Mouse (Mus musculus) layer of hippocampus, adult 2 months (tissue): ENCODE data around the gene Dhrs1. TPM values are rescaled to one million over a fixed set of nuclear protein-coding genes. Genes with fewer than 3 reads are reported as not detected.

Source experiments
- DNase-seq, 2 experiments: peaks; one replicate each; pipeline ENCODE4 v3.0.0; 2022; ENCODE audit warnings: low spot score in 2 of 2
- H3K27ac ChIP-seq: fragments of 200-600 bp; 2 replicates; pipeline ENCODE4 v1.8.1; 2022
- H3K4me3 ChIP-seq: fragments of 200-600 bp; 2 replicates; pipeline ENCODE4 v1.8.1; 2022; ENCODE audit warnings: mild to moderate bottlenecking
- CTCF ChIP-seq: fragments of 200-600 bp; conservative IDR thresholded peaks from 2 replicates; pipeline ENCODE4 v1.8.1; 2022; ENCODE audit warnings: antibody characterized with exemption, mild to moderate bottlenecking, moderate library complexity
- long read RNA-seq, 2 experiments: library from polyadenylated mRNA; stranded (forward); transcript quantifications; one replicate each; pipeline ENCODE4 v2.0.0; 2021; ENCODE audit warnings: borderline mapping rate in 2 of 2
- total RNA-seq, 2 experiments: library from RNA; stranded (reverse); gene quantifications; 2 replicates each; pipeline ENCODE4 v1.2.3; 2021

Dhrs1 gene
- 10 to 100 TPM; 82.4 to 91.1 TPM for total RNA-seq
- long read RNA-seq, experiment 1, transcript Dhrs1-201 (9 exons, 1,477 nt): major isoform, 17 of 26 reads
- long read RNA-seq, experiment 1, partial matches to known transcripts: 5 of 26 reads
- long read RNA-seq, experiment 1, other reads (novel, unspliced or antisense): 4 of 26 reads
- long read RNA-seq, experiment 2, transcript Dhrs1-201 (9 exons, 1,477 nt): major isoform, 39 of 52 reads
- long read RNA-seq, experiment 2, partial matches to known transcripts: 3 of 52 reads
- long read RNA-seq, experiment 2, other reads (novel, unspliced or antisense): 8 of 52 reads

- TF ChIP-seq CTCF: peak; percentile 35
- peak; percentile 84 to 89 for DNase-seq
- peak within 1 kb of the TSS; percentile 67 for H3K4me3 ChIP-seq
- H3K27ac ChIP-seq: peak within 1 kb of the TSS; percentile 78
Observed at GRCm38 (mm10) chr14:55745180-55745860, at the start of gene Dhrs1, which contains the start of gene Nop9. Gene Dhrs1, minus strand, starts transcription at chr14:55745690. Gene Nop9, plus strand, starts transcription at chr14:55745693.

DNA sequence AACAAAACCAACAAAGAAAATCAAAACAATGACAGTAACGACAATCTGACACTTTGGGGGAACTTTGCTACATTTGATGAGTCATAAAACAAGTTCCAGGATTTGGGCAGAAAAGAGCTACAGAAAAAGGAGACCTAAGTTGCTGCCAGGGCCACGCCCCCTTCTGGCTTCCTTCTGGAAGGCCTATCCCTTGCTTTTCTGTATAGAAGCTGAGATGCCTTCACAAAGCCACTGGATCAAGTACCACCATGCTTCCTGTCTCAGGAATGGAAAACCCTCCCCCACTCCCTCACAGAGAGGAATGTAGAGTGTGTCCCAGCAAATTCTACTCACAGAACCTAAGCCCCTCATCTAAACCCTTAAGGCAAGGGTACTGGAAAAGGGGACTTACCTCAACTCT is 48.5 kb upstream of the Dhrs1 start:
- H3K27ac ChIP-seq: no peak overlapping the region
- H3K4me3 ChIP-seq: no peak overlapping the region
- DNase-seq: no peak
- TF ChIP-seq CTCF: no peak

- no peak overlapping the region for H3K27ac ChIP-seq
- DNase-seq: no peak
- no peak overlapping the region for H3K4me3 ChIP-seq
- TF ChIP-seq CTCF: no peak
Observed at GRCm38 (mm10) chr14:55793461-55793860, 48.0 kb upstream of the Dhrs1 start.

DNA sequence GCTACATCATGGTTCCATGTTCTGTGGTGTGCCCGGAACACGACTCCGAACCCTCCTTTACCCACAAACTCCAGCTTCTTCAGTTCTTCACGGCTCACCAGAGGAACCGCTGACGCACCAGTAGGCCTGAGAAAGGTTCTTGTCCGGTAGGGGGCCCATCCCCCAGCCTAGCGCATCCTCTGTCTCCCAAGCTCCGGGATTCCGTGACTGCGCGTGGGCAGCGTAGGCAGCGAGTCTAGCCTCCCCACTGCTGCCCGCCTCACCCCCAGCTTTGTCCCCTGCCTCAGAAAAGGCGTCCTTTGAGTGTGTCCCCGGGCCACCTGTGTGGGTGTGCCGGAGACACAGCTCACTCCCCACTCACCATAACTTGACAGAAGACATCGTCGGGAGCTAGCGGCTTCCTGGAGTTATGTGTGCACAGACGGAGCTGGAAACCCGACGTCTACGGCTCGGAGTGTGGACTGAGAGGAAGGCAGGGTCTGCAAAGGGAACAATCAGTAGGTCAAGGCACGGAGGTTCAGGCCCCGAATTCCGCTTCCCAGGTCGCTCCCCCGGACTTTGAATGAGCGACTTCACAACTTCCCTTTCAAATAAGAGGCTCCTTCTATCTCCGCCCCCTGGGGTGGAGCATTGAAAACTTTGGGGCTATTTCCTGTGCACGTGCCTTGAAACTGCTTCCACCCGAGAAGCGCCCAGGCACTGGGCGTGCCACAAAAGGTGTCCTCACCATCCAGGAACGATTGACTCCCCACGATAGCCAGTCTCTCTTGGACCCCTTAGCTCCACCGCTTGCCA is 43.0 kb upstream of the Dhrs1 start, which contains the start of gene Ripk3:
Gene Ripk3, minus strand, starts transcription at position 610 of the 795 bp plus-strand sequence.
- H3K27ac ChIP-seq: no peak within 1 kb of the TSS
- DNase-seq: no peak
- TF ChIP-seq CTCF: no peak
- peak within 1 kb of the TSS; percentile 22 for H3K4me3 ChIP-seq

- no peak for DNase-seq
- Histone ChIP-seq H3K27ac (no peak overlapping the region), H3K4me3 (no peak overlapping the region)
- no peak for TF ChIP-seq CTCF
Observed at GRCm38 (mm10) chr14:55787731-55788130, 42.2 kb upstream of the Dhrs1 start.

GRCm38 (mm10) chr14:55785195-55785594 is 39.7 kb upstream of the Dhrs1 start:
- peak; percentile 42 for TF ChIP-seq CTCF
- DNase-seq: no peak
- no peak overlapping the region for H3K4me3 ChIP-seq
- H3K27ac ChIP-seq: no peak overlapping the region

GRCm38 (mm10) chr14:55783958-55784235 is 38.4 kb upstream of the Dhrs1 start, which contains the start of gene Adcy4:
Gene Adcy4, minus strand, starts transcription at chr14:55784095.
- peak within 1 kb of the TSS; percentile 68 for H3K27ac ChIP-seq
- no peak for DNase-seq
- peak within 1 kb of the TSS; percentile 49 for H3K4me3 ChIP-seq
- TF ChIP-seq CTCF: no peak

DNA sequence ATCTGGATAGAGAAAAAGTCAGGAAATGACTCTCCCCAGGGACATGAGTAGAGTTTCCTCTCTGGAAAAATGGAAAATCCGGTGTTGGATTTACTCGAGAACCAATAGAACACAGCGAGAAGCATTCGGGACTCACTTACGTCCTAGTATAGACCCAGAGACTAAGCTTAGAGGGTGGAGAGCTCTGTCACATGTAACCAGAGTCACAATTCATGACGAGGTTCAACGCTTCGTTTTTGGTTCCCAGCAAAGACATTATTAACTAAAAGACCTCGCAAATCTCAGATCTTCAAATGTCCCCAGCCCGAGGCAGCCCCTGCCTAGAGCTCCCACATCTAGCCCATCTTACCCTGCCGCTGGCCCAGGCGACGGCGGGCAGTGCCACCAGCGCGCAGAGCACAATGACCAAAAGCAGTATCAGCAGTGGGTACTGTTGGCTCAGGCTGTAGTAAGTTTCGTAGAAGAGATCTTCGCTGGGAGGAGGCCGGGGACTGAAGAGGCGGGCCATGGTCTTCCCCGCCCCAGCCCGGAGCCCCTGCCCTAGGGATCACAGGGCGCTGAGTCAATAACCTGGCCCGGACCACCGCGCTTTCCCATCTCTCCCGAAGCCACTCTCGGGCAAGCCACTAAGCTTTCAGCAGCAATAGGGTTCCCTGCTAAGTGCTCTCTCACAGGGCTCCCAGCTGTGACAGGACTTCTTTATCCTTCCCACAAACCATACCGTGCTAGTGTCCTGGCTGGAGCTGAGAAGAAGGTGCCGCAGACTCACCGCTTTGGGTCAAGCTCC is 37.9 kb upstream of the Dhrs1 start:
- no peak for TF ChIP-seq CTCF
- no peak for DNase-seq
- H3K4me3 ChIP-seq: peak overlapping the region; percentile 49
- H3K27ac ChIP-seq: peak overlapping the region; percentile 68

DNA sequence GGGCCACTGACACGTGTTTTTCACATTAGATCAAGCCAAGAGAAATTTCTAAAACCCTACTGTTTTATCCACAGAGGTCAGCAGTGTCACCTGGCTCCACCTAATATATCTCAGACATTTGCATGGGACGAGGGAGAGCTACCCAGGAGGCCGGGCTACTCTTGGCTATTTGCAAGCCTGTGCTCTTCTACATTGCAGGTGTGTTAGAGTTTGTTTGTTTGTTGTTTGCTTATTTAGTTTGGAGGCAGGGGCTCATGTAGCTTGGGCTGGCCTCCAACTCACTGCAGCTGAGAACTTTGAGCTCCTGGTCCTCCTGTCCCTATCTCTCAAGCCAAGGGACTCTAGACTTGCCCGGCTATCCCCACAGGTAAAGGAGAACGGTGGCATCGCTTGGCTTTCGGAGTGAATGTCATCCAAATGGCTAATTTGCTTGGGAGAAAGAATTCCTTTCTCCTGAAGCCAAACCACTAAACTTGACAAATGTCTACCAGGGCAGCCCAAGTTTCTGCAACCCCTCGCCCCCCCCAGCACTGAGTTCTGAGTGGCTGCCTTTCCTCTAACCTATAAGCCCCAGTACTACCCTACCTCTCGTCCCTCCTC is 37.0 kb upstream of the Dhrs1 start:
- no peak for TF ChIP-seq CTCF
- DNase-seq: no peak
- H3K27ac ChIP-seq: peak overlapping the region; percentile 68
- peak overlapping the region; percentile 49 for H3K4me3 ChIP-seq

DNA sequence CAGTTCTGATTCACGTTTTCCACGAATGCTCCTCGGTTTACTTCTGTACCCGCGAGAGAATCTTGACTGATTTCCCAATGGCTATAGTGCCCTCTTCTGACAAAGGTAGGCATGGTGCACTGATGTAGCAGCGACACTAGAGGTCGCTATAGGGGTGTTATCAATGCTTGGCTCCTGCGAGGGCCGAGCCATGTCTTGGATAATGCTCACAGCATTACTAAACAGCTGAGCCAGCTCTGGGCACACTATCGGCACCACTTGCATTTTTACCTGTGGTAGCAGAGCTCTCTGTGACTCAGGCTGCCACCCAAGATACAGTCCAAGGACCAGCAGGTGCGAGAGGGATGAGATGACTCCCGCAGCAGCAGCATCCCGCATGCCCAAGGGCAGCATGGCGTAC is 35.8 kb upstream of the Dhrs1 start:
- peak; percentile 100 for TF ChIP-seq CTCF
- H3K27ac ChIP-seq: no peak overlapping the region
- DNase-seq: peak; percentile 68 to 73
- no peak overlapping the region for H3K4me3 ChIP-seq

GRCm38 (mm10) chr14:55780736-55781135 is 35.2 kb upstream of the Dhrs1 start:
- no peak overlapping the region for H3K4me3 ChIP-seq
- TF ChIP-seq CTCF: no peak
- no peak overlapping the region for H3K27ac ChIP-seq
- DNase-seq: no peak

- no peak for TF ChIP-seq CTCF
- Histone ChIP-seq H3K27ac (no peak overlapping the region), H3K4me3 (no peak overlapping the region)
- DNase-seq: no peak
Observed at GRCm38 (mm10) chr14:55779656-55780055, 34.2 kb upstream of the Dhrs1 start.
